Mouse (Mus musculus) kidney, embryonic 16.5 days (tissue): ENCODE results near the gene Psmc4. TPM values are rescaled to one million over a fixed set of nuclear protein-coding genes. Genes with fewer than 3 reads are reported as not detected.

ENCODE experiments used
- ATAC-seq: fragments of 200-750 bp; cut with Nextera tagmentation; 2 replicates; pipeline ENCODE4 v1.8.0; 2017; ENCODE audit warnings: moderate TSS enrichment; ENCODE audit not compliant: low FRiP score, low TSS enrichment
- H3K27ac ChIP-seq: fragments of 300-500 bp; sonication (generic); 2 replicates; pipeline ENCODE4 v1.5.1; 2014; ENCODE audit warnings: low read length
- H3K27me3 ChIP-seq: fragments of 300-500 bp; sonication (generic); 2 replicates; pipeline ENCODE4 v1.6.1; 2014; ENCODE audit warnings: low read length, control low read depth, mixed read lengths; ENCODE audit not compliant: insufficient read depth
- H3K36me3 ChIP-seq: fragments of 300-500 bp; sonication (generic); 2 replicates; pipeline ENCODE4 v1.6.1; 2014; ENCODE audit warnings: low read length, control low read depth, mixed read lengths; ENCODE audit not compliant: insufficient read depth
- H3K4me1 ChIP-seq: fragments of 300-500 bp; sonication (generic); 2 replicates; pipeline ENCODE4 v1.6.1; 2014; ENCODE audit warnings: low read length, control low read depth, mixed read lengths; ENCODE audit not compliant: insufficient read depth
- H3K4me2 ChIP-seq: fragments of 300-500 bp; sonication (generic); replicated peaks from 2 replicates; pipeline ENCODE4 v1.6.1; 2014; ENCODE audit warnings: low read depth, low read length
- H3K4me3 ChIP-seq: fragments of 300-500 bp; sonication (generic); 2 replicates; pipeline ENCODE4 v1.5.1; 2014; ENCODE audit warnings: mild to moderate bottlenecking, low read length
- H3K9ac ChIP-seq: fragments of 300-500 bp; sonication (generic); replicated peaks from 2 replicates; pipeline ENCODE4 v1.6.1; 2014; ENCODE audit warnings: low read length
- H3K9me3 ChIP-seq: fragments of 300-500 bp; sonication (generic); 2 replicates; pipeline ENCODE4 v1.6.1; 2016; ENCODE audit warnings: low read length, control low read depth
- WGBS: fragments of 180-500 bp; shearing (Covaris S2); extraction: QIAGEN DNeasy Blood & Tissue Kit; methylation state at CpG from one replicate; pipeline ENCODE4 v1.1.7; 2014; 5-methylcytosine and 5-hydroxymethylcytosine counted together
- polyA plus RNA-seq: library from polyadenylated mRNA; unstranded; fragments of >200 nt; fragmentation: Nextera tagmentation; extraction: Ambion mirVana; gene quantifications from 2 replicates; pipeline ENCODE4 v1.2.1, GENCODE M21; 2015

Psmc4 gene
- 319 and 330 TPM in 2 replicates for polyA plus RNA-seq

DNA sequence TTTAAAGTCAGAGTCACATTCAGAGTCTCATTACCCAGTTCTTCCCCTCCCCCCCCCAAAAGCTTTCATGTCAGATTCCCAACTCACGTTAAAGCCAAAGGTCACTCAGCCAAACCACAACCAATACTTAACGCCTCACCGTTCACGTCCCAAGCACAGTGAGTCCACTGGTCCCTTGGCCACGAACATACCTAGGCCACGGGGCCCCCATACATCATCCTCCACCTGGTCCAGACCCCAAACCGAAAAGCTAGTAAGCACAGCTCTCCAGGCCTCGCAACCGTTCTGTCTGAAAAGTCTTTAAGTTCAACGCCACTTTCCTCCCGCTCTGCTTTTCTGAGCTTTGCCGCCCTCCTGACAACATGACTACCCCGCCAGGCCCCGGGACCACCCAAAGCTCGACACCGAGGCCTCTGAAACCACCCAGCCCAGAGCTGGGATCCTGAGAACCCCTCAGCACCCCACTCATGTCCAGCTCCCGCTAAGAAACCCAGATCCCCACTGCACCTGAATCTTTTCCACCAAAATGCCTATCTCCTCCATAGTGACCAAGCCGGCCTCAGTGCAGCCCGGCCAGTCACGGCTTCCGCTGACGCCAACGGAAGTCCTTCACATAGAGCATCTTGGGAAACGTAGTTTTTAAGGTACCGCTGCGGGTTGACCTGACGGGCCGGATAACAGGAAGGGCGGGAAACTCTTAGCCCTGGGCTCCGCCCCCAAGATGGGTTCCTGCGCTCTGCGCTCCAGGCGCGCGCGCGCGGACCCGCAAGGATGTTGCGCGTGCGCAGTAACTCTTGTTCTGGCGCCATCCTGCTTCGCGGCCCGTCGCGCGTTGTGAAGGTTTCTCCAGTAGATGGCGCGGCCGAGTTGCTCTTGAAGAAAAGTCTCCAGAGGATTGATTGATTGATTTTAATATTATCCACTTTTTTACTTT, at the start of gene Psmc4:
Gene Psmc4 (minus strand): TSS at position 626 of the 934 bp plus-strand sequence.
- H3K36me3 ChIP-seq, result peaks cover 36% of the 10 kb centered on the region
- H3K9ac ChIP-seq, result peak within 1 kb of the TSS; percentile 86
- no peaks in the 10 kb centered on the region for H3K27me3 ChIP-seq
- ATAC-seq, result peak; percentile 97
- under 1% methylated on average over 52 of the region's 52 CpGs for WGBS
- H3K4me3 ChIP-seq, result peak within 1 kb of the TSS; percentile 80
- H3K4me1 ChIP-seq, result peaks cover 12% of the 10 kb centered on the region
- H3K9me3 ChIP-seq, result no peaks in the 10 kb centered on the region
- peak within 1 kb of the TSS; percentile 80 for H3K4me2 ChIP-seq
- H3K27ac ChIP-seq, result no peak within 1 kb of the TSS

GRCm38 (mm10) chr7:28099101-28099500, 49.2 kb upstream of the Psmc4 start:
- ATAC-seq, result no peak
- H3K27me3 ChIP-seq, result no peaks in the 10 kb centered on the region
- no peak overlapping the region for H3K9ac ChIP-seq
- no peak overlapping the region for H3K4me2 ChIP-seq
- peaks cover 9% of the 10 kb centered on the region for H3K9me3 ChIP-seq
- H3K4me3 ChIP-seq, result no peak overlapping the region
- H3K36me3 ChIP-seq, result no peaks in the 10 kb centered on the region
- H3K4me1 ChIP-seq, result no peaks in the 10 kb centered on the region
- WGBS, result 93% methylated on average over 16 of the region's 16 CpGs
- H3K27ac ChIP-seq, result no peak overlapping the region

- no peak overlapping the region for H3K4me2 ChIP-seq
- H3K9me3 ChIP-seq, result no peaks in the 10 kb centered on the region
- H3K4me1 ChIP-seq, result no peaks in the 10 kb centered on the region
- no peak overlapping the region for H3K4me3 ChIP-seq
- ATAC-seq, result no peak
- H3K36me3 ChIP-seq, result no peaks in the 10 kb centered on the region
- WGBS, result 30% methylated on average over 11 of the region's 11 CpGs
- no peaks in the 10 kb centered on the region for H3K27me3 ChIP-seq
- no peak overlapping the region for H3K9ac ChIP-seq
- H3K27ac ChIP-seq, result no peak overlapping the region
These were observed 43.6 kb upstream of the Psmc4 start for GRCm38 (mm10) chr7:28093541-28093940.

- H3K27me3 ChIP-seq, result no peaks in the 10 kb centered on the region
- H3K36me3 ChIP-seq, result no peaks in the 10 kb centered on the region
- ATAC-seq, result no peak
- no peak overlapping the region for H3K4me3 ChIP-seq
- no peak overlapping the region for H3K9ac ChIP-seq
- no peaks in the 10 kb centered on the region for H3K9me3 ChIP-seq
- H3K4me1 ChIP-seq, result no peaks in the 10 kb centered on the region
- H3K4me2 ChIP-seq, result no peak overlapping the region
- 80% methylated on average over 16 of the region's 16 CpGs for WGBS
- H3K27ac ChIP-seq, result no peak overlapping the region
These were observed 36.3 kb upstream of the Psmc4 start for GRCm38 (mm10) chr7:28086236-28086635.

DNA sequence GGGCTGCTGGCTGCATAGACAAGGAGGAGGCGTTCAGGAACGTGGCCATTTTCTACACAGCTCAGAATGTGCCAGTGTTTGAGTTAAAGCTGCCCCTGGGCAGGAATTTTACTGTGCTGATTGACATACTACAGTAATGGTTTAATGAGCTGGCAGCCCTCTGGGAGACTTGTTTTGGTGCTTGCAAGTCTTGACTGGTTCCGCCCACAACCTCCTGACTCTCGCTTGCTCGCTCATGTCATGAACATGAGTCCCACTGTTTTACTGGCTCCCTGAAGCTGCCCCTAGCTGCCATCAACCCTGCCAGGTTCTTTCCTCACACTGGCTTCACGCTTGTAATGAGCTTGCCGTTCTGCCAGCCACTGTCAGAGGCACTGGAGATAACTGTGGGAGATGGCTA, 34.3 kb upstream of the Psmc4 start:
- 57% methylated on average over 7 of the region's 7 CpGs for WGBS
- H3K27ac ChIP-seq, result no peak overlapping the region
- no peaks in the 10 kb centered on the region for H3K4me1 ChIP-seq
- H3K4me2 ChIP-seq, result no peak overlapping the region
- no peak for ATAC-seq
- H3K9ac ChIP-seq, result no peak overlapping the region
- no peaks in the 10 kb centered on the region for H3K9me3 ChIP-seq
- no peaks in the 10 kb centered on the region for H3K36me3 ChIP-seq
- no peaks in the 10 kb centered on the region for H3K27me3 ChIP-seq
- H3K4me3 ChIP-seq, result no peak overlapping the region

DNA sequence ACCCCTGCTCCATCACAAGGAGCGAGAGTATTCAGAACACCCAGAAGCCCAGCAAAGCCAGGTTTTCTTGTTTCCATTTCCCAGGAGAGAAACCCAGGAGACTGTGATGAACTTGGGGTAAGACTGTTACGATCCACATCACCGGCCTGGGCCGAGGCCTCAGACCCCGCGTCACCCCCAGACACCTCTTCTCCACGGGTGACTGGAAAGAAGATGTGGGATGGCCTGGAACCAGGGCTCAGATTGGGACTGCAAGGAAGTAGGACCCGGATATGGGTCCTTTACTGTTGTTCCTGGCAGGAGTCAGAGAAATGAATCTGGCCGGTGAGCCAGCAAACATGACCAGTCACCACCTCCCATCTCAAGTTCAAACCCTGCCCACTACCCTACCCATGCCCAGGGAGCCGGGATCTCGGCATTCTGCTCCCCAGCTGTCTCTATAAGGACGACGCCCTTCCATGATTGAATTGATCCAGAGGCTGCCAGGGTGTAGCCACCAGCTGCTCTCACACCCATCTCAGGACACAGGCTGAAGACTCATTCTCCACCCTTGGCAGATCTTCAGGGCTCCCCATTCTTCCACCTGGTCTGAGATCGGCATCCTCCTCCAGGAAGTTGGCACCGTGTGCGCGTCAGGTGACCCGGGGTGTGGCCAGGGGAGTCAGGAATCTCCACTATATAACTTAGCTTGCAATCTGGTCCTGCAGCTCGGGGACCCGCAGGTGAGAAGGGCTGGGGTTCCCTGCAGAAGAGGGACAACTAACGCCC, 20.8 kb upstream of the Psmc4 start, which contains the start of gene Fcgbp:
Gene Fcgbp (plus strand): TSS at position 706 of the 768 bp plus-strand sequence.
- no peaks in the 10 kb centered on the region for H3K36me3 ChIP-seq
- 77% methylated on average over 21 of the region's 21 CpGs for WGBS
- H3K9ac ChIP-seq, result no peak within 1 kb of the TSS
- no peak for ATAC-seq
- no peaks in the 10 kb centered on the region for H3K9me3 ChIP-seq
- H3K4me2 ChIP-seq, result no peak within 1 kb of the TSS
- no peaks in the 10 kb centered on the region for H3K4me1 ChIP-seq
- no peak within 1 kb of the TSS for H3K4me3 ChIP-seq
- no peaks in the 10 kb centered on the region for H3K27me3 ChIP-seq
- H3K27ac ChIP-seq, result no peak within 1 kb of the TSS

DNA sequence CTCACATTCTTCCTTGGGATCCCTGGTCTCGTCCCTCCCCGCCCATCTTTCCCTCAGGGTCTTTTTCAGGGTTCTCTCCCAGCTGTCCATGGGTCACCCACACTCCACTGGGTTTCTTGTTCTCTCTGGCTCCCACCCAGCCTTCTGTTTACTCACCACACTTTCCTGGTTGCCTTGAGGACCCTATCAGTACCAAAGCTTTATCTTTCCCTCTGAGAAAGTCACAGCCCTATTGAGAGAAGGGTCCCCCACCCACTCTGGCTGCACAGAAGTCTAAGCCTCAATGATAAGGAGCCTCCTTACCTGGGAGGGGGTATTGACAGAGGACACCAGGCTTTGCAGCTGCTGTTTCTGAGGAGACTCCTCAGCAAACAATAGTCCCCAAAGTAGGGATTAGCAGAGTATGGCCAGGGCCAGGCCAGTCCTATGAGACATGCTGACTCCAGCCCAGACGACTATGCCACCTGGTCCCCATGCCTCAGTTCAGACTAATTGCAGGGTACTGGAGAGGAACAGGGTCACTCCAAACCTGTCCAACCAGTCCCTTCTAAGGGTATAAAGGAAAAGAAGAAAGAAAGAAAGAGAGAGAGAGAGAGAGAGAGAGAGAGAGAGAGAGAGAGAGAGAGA, 19.8 kb upstream of the Psmc4 start:
- no peak overlapping the region for H3K4me3 ChIP-seq
- H3K36me3 ChIP-seq, result no peaks in the 10 kb centered on the region
- H3K9ac ChIP-seq, result no peak overlapping the region
- 52% methylated on average over 3 of the region's 3 CpGs for WGBS
- no peaks in the 10 kb centered on the region for H3K9me3 ChIP-seq
- H3K27ac ChIP-seq, result no peak overlapping the region
- no peaks in the 10 kb centered on the region for H3K4me1 ChIP-seq
- H3K4me2 ChIP-seq, result no peak overlapping the region
- no peak for ATAC-seq
- H3K27me3 ChIP-seq, result 0 out of 2 replicates have a peak, but pooled peaks cover under 1% of the 10 kb centered on the region

GRCm38 (mm10) chr7:28068661-28069060, 18.8 kb upstream of the Psmc4 start:
- Histone ChIP-seq H3K9ac (no peak overlapping the region), H3K36me3 (no peaks in the 10 kb centered on the region), H3K4me1 (no peaks in the 10 kb centered on the region), H3K9me3 (no peaks in the 10 kb centered on the region), H3K4me3 (no peak overlapping the region), H3K27ac (no peak overlapping the region), H3K4me2 (no peak overlapping the region), H3K27me3 (0 out of 2 replicates have a peak, but pooled peaks cover 6% of the 10 kb centered on the region)
- ATAC-seq, result no peak
- 83% methylated on average over 3 of the region's 3 CpGs for WGBS

DNA sequence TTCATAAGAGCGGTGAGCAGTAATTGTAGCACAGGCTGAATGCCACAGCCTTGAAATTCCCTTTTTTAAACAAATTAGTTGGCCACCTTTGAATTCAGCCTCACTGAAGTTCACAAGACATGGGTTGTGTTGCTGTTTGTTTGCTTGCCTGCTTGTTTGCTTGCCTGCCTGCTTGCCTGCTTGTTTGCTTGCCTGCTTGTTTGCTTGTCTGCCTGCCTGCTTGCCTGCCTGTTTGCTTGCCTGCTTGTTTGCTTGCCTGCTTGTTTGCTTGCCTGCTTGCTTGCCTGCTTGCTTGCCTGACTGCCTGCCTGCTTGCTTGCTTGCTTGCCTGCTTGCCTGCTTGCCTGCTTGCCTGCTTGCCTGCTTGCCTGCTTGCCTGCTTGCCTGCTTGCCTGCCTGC, 10.1 kb upstream of the Psmc4 start:
- no peaks in the 10 kb centered on the region for H3K9me3 ChIP-seq
- no peak for ATAC-seq
- H3K27me3 ChIP-seq, result 0 out of 2 replicates have a peak, but pooled peaks cover 9% of the 10 kb centered on the region
- H3K4me2 ChIP-seq, result no peak overlapping the region
- no peak overlapping the region for H3K27ac ChIP-seq
- H3K9ac ChIP-seq, result no peak overlapping the region
- no peaks in the 10 kb centered on the region for H3K36me3 ChIP-seq
- no peak overlapping the region for H3K4me3 ChIP-seq
- WGBS, result 97% methylated on average over 1 of the region's 1 CpGs
- H3K4me1 ChIP-seq, result no peaks in the 10 kb centered on the region
